Mouse (Mus musculus) heart, embryonic 15.5 days (tissue): Measurements from ENCODE around the gene Pla2g4e. TPM values are rescaled to one million over a fixed set of nuclear protein-coding genes. Genes with fewer than 3 reads are reported as not detected.

Experiments used
- ATAC-seq: fragments of 200-750 bp; cut with Nextera tagmentation; replicated peaks from 2 replicates; pipeline ENCODE4 v1.8.0; 2017; ENCODE audit warnings: low read depth, moderate TSS enrichment; ENCODE audit not compliant: insufficient number of reproducible peaks, insufficient read depth, low FRiP score
- H3K27ac ChIP-seq: fragments of 300-500 bp; sonication (generic); 2 replicates; pipeline ENCODE4 v1.5.1; 2015; ENCODE audit warnings: mild to moderate bottlenecking, inconsistent platforms
- H3K27me3 ChIP-seq: fragments of 300-500 bp; sonication (generic); 2 replicates; pipeline ENCODE4 v1.6.1; 2015; ENCODE audit warnings: inconsistent platforms
- H3K36me3 ChIP-seq: fragments of 300-500 bp; sonication (generic); 2 replicates; pipeline ENCODE4 v1.6.1; 2015; ENCODE audit warnings: mild to moderate bottlenecking, inconsistent platforms
- H3K4me1 ChIP-seq: fragments of 300-500 bp; sonication (generic); replicated peaks from 2 replicates; pipeline ENCODE4 v1.6.1; 2015; ENCODE audit warnings: inconsistent platforms
- H3K4me2 ChIP-seq: fragments of 300-500 bp; sonication (generic); 2 replicates; pipeline ENCODE4 v1.6.1; 2015; ENCODE audit warnings: inconsistent platforms, mild to moderate bottlenecking, moderate library complexity
- H3K4me3 ChIP-seq: fragments of 300-500 bp; sonication (generic); 2 replicates; pipeline ENCODE4 v1.5.1; 2015; ENCODE audit warnings: mild to moderate bottlenecking, inconsistent platforms
- H3K9ac ChIP-seq: fragments of 300-500 bp; sonication (generic); 2 replicates; pipeline ENCODE4 v1.6.1; 2015; ENCODE audit warnings: mild to moderate bottlenecking, inconsistent platforms
- H3K9me3 ChIP-seq: fragments of 300-500 bp; sonication (generic); replicated peaks from 2 replicates; pipeline ENCODE4 v1.6.1; 2016; ENCODE audit warnings: inconsistent platforms
- WGBS: fragments of 180-500 bp; shearing (Covaris S2); methylation state at CpG from one replicate; pipeline ENCODE4 v1.1.7; 2015; ENCODE audit warnings: mixed read lengths; 5-methylcytosine and 5-hydroxymethylcytosine counted together
- polyA plus RNA-seq: library from polyadenylated mRNA; unstranded; fragments of >200 nt; fragmentation: Nextera tagmentation; extraction: Ambion mirVana; gene quantifications from 2 replicates; pipeline ENCODE4 v1.2.1, GENCODE M21; 2015

Pla2g4e gene
- polyA plus RNA-seq, 1 experiment from 2014 or later, result 1.6 TPM

DNA sequence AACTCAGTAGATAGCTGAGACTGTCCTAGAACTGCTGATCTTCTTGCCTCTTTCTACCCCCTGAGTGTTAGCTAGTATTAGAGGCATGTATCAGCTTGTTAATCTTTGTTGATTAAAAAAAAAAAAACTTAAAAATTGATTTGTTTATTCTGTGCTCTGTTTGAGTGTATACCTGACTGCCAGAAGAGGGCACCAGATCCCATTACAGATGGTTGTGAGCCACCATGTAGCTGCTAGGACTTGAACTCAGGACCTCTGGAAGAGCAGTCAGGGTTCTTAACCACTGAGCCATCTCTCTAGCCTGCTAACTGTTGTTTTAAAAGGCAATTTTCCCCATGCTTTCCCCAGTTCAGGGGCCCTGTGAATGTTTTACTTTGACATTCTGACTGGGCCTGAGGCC is 66.2 kb downstream of the Pla2g4e start:
- Histone ChIP-seq H3K27me3 (no peaks in the 10 kb centered on the region), H3K4me1 (0 out of 2 replicates have a peak, but pooled peaks cover 3% of the 10 kb centered on the region), H3K9me3 (no peaks in the 10 kb centered on the region), H3K4me2 (no peak overlapping the region), H3K9ac (no peak overlapping the region), H3K36me3 (no peaks in the 10 kb centered on the region), H3K4me3 (no peak overlapping the region), H3K27ac (no peak overlapping the region)
- ATAC-seq, result no peak

DNA sequence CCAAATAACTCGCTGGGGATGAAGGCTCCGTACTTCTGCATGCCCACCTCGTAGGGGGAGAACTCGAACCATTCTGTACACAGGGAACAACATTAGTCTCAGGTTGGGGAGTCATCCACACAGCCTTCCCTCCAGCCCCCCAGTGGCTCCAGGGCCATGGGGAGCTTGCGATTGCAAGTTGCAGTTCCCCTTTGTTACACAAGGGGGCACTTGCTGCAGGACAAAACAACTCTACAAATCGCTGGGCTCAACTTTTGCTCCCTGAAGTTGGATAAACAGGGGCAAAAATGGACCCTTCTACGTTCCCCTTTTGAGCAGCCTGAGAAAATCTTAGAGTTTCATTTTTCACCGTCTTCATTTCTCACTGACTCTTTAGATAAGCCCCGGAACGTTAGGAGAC is 71.4 kb downstream of the Pla2g4e start:
- no peak for ATAC-seq
- 23% methylated on average over 10 of the region's 10 CpGs for WGBS
- no peak overlapping the region for H3K9ac ChIP-seq

GRCm38 (mm10) chr2:120171362-120171761 is 73.8 kb downstream of the Pla2g4e start:
- ATAC-seq, result no peak
- no peak overlapping the region for H3K27ac ChIP-seq
- H3K4me1 ChIP-seq, result peaks cover 5% of the 10 kb centered on the region; the same call in 1 of the 2 replicates
- WGBS, result 72% methylated on average over 7 of the region's 7 CpGs
- no peaks in the 10 kb centered on the region for H3K9me3 ChIP-seq
- no peak overlapping the region for H3K9ac ChIP-seq
- H3K4me2 ChIP-seq, result no peak overlapping the region
- H3K27me3 ChIP-seq, result no peaks in the 10 kb centered on the region
- no peak overlapping the region for H3K4me3 ChIP-seq
- no peaks in the 10 kb centered on the region for H3K36me3 ChIP-seq

More for the DNA sequence above, 71.4 kb downstream of the Pla2g4e start:
- Histone ChIP-seq H3K4me1 (0 out of 2 replicates have a peak, but pooled peaks cover 5% of the 10 kb centered on the region), H3K9me3 (no peaks in the 10 kb centered on the region), H3K36me3 (no peaks in the 10 kb centered on the region), H3K27ac (no peak overlapping the region), H3K4me3 (no peak overlapping the region), H3K4me2 (peak overlapping the region; percentile 7), H3K27me3 (no peaks in the 10 kb centered on the region)

- Histone ChIP-seq H3K9ac (no peak overlapping the region), H3K9me3 (no peaks in the 10 kb centered on the region), H3K4me3 (no peak overlapping the region), H3K27me3 (no peaks in the 10 kb centered on the region), H3K4me2 (no peak overlapping the region), H3K36me3 (no peaks in the 10 kb centered on the region), H3K4me1 (peaks cover 5% of the 10 kb centered on the region; the same call in 1 of the 2 replicates), H3K27ac (no peak overlapping the region)
- WGBS, result 33% methylated on average over 1 of the region's 1 CpGs
- ATAC-seq, result no peak
Measured at GRCm38 (mm10) chr2:120170726-120171125, 74.4 kb downstream of the Pla2g4e start.

- no peak for ATAC-seq
- peaks cover 5% of the 10 kb centered on the region; the same call in 1 of the 2 replicates for H3K4me1 ChIP-seq
- 80% methylated on average over 3 of the region's 3 CpGs for WGBS
Measured at GRCm38 (mm10) chr2:120169382-120169781, 75.8 kb downstream of the Pla2g4e start.

DNA sequence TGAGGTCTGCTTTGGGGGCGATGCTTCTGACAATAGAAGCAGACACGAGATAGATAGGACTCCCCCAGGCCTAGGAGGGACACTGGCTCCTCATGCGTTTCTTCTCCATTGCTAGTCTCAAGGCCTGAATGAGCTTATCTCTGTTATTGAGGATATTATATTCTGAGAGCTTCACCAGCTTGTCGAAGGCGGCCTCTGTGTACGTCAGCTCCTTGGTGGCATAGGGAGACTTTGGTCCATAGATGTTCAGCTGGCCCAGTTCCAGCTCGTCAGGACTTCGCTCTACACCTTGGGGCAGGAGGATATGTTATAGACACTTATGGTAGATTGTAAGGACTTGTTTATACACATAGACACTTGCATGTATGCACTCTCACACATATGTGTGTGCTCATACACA is 77.4 kb downstream of the Pla2g4e start:
- H3K27ac ChIP-seq, result no peak overlapping the region
- no peaks in the 10 kb centered on the region for H3K9me3 ChIP-seq
- H3K36me3 ChIP-seq, result no peaks in the 10 kb centered on the region
- WGBS, result 85% methylated on average over 8 of the region's 8 CpGs
- H3K4me1 ChIP-seq, result no peaks in the 10 kb centered on the region; the same call in 1 of the 2 replicates
- no peak for ATAC-seq
- H3K9ac ChIP-seq, result no peak overlapping the region
- H3K27me3 ChIP-seq, result no peaks in the 10 kb centered on the region
- no peak overlapping the region for H3K4me2 ChIP-seq
- no peak overlapping the region for H3K4me3 ChIP-seq

More at GRCm38 (mm10) chr2:120169382-120169781, 75.8 kb downstream of the Pla2g4e start:
- Histone ChIP-seq H3K4me3 (no peak overlapping the region), H3K4me2 (no peak overlapping the region), H3K27ac (no peak overlapping the region), H3K9ac (no peak overlapping the region), H3K36me3 (no peaks in the 10 kb centered on the region), H3K9me3 (no peaks in the 10 kb centered on the region), H3K27me3 (no peaks in the 10 kb centered on the region)

DNA sequence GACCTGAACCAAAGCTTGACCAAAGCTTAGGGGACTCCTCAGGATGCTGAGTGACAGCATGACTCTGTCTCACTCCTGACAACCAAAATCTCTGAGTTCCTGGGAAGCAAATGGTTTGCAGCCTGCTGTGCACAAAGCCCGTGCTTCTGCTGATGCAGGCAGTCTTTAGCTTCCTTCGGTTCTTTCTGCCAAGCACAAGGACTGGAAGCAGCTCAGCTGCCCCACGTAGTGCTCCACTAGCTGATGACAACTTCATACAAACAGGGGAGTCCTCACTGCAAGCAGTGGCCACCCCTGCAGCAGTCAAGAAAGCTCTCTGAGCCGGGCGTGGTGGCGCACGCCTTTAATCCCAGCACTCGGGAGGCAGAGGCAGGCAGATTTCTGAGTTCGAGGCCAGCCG is 79.7 kb downstream of the Pla2g4e start:
- Histone ChIP-seq H3K9me3 (no peaks in the 10 kb centered on the region), H3K9ac (no peak overlapping the region), H3K4me3 (no peak overlapping the region), H3K27me3 (no peaks in the 10 kb centered on the region), H3K27ac (no peak overlapping the region), H3K4me2 (no peak overlapping the region), H3K36me3 (no peaks in the 10 kb centered on the region), H3K4me1 (no peaks in the 10 kb centered on the region; the same call in 1 of the 2 replicates)
- no peak for ATAC-seq
- 79% methylated on average over 10 of the region's 10 CpGs for WGBS

GRCm38 (mm10) chr2:120159434-120159833 is 85.7 kb downstream of the Pla2g4e start:
- H3K9ac ChIP-seq, result no peak overlapping the region
- ATAC-seq, result no peak
- H3K27ac ChIP-seq, result no peak overlapping the region
- no peaks in the 10 kb centered on the region for H3K9me3 ChIP-seq
- no peaks in the 10 kb centered on the region for H3K36me3 ChIP-seq
- 84% methylated on average over 2 of the region's 2 CpGs for WGBS
- no peaks in the 10 kb centered on the region for H3K27me3 ChIP-seq
- peaks cover 5% of the 10 kb centered on the region for H3K4me1 ChIP-seq
- H3K4me2 ChIP-seq, result no peak overlapping the region
- H3K4me3 ChIP-seq, result no peak overlapping the region

DNA sequence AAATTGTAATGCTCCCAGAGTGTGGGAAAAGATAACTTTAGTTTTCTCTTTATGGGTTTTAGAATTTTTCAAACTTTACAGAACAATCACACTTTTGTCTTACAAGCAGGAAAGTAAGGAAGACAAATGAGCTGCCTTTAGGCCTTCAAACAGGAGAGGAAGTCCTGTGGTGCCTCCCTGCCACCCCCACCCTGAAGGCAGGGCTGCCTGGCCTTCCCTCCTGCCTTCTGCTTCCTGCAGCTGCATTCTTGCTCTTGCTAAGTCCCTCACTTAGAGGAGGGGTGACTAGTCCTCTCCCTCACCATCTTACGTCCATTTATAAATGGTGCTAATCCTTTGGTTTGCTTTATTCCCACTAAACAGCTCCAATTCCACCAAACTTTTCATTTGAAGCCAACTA is 86.3 kb downstream of the Pla2g4e start:
- Histone ChIP-seq H3K27ac (no peak overlapping the region), H3K4me3 (no peak overlapping the region), H3K9ac (no peak overlapping the region), H3K36me3 (no peaks in the 10 kb centered on the region), H3K4me1 (peaks cover 5% of the 10 kb centered on the region), H3K27me3 (no peaks in the 10 kb centered on the region), H3K4me2 (no peak overlapping the region), H3K9me3 (no peaks in the 10 kb centered on the region)
- ATAC-seq, result no peak
- WGBS, result 56% methylated on average over 1 of the region's 1 CpGs

DNA sequence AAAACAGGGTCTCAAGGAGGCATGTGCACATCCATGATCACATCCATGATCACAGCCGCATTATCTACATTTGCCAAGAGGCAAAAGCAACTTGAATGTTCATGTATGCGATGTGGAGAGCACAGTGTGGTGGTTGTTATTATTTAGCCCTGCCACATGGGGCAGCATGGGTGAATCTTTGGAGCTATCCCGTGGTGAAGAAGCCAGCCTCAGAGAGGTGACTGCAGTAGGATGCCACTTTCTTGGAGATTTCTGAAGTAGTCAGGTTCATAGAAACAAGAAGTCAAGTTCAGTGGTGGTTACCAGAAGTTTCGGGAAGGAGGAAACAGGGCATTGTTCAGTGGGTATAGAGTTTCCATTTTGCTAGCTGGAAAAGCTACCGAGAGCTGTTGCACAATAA is 87.1 kb downstream of the Pla2g4e start:
- H3K4me2 ChIP-seq, result no peak overlapping the region
- WGBS, result 59% methylated on average over 5 of the region's 5 CpGs
- no peak for ATAC-seq

GRCm38 (mm10) chr2:120157606-120158005 is 87.5 kb downstream of the Pla2g4e start:
- Histone ChIP-seq H3K4me3 (no peak overlapping the region), H3K9me3 (no peaks in the 10 kb centered on the region), H3K27me3 (no peaks in the 10 kb centered on the region), H3K27ac (no peak overlapping the region), H3K9ac (no peak overlapping the region), H3K4me1 (peaks cover 5% of the 10 kb centered on the region), H3K4me2 (no peak overlapping the region), H3K36me3 (no peaks in the 10 kb centered on the region)
- WGBS, result 73% methylated on average over 2 of the region's 2 CpGs
- ATAC-seq, result no peak

More for the DNA sequence above, 87.1 kb downstream of the Pla2g4e start:
- H3K4me3 ChIP-seq, result no peak overlapping the region
- no peaks in the 10 kb centered on the region for H3K9me3 ChIP-seq
- no peak overlapping the region for H3K9ac ChIP-seq
- no peak overlapping the region for H3K27ac ChIP-seq
- H3K4me1 ChIP-seq, result peaks cover 5% of the 10 kb centered on the region
- H3K36me3 ChIP-seq, result no peaks in the 10 kb centered on the region
- no peaks in the 10 kb centered on the region for H3K27me3 ChIP-seq

- no peaks in the 10 kb centered on the region for H3K27me3 ChIP-seq
- H3K9ac ChIP-seq, result peak within 1 kb of the TSS; percentile 88
- under 1% methylated on average over 53 of the region's 53 CpGs for WGBS
- peak within 1 kb of the TSS; percentile 92 for H3K4me3 ChIP-seq
- H3K9me3 ChIP-seq, result no peaks in the 10 kb centered on the region
- H3K27ac ChIP-seq, result peak within 1 kb of the TSS; percentile 90
- peaks cover 9% of the 10 kb centered on the region; the same call in 1 of the 2 replicates for H3K36me3 ChIP-seq
- peak within 1 kb of the TSS; percentile 88 for H3K4me2 ChIP-seq
- H3K4me1 ChIP-seq, result peaks cover 16% of the 10 kb centered on the region
- ATAC-seq, result peak; percentile 95
Measured at GRCm38 (mm10) chr2:120154361-120154894, 90.7 kb downstream of the Pla2g4e start, which contains the start of gene Ehd4. Ehd4 (minus strand) TSS chr2:120154606.
